Mouse (Mus musculus): ENCODE data around the gene Adamtsl3.

DNA sequence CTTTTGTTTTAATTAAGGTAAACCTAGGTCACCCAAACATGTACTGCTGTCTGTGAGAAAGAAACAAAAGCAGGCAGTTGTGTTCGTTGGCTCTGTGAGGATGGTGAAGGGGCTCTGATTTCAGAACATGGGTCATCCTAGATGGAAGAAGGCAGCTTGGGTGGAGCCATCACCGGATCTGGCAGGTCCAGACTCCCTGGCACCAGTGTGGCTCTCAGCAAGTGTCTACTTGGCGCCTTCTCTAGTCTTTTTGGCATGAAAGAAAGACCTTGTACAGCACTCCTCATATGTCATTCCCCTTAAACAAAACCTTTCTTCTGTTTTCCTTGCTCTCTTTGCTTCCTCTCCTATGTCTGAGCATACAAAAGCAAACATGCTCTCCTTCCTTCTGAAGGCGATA is 75.5 kb downstream of the Adamtsl3 start:
- no peak for TF ChIP-seq POLR2A (IDR thresholded peaks at IDR 0.05; ENCODE audit: insufficient read depth, low read length)
- TF ChIP-seq CTCF (IDR thresholded peaks at IDR 0.05; ENCODE audit: low read depth, low read length): no peak
- no peak for TF ChIP-seq EP300 (IDR thresholded peaks at IDR 0.05; ENCODE audit: insufficient read depth, low read depth, low read length)

Measured in ES-Bruce4 (cell line).